Mouse (Mus musculus): ENCODE data around the gene Gm2115. TPM values are rescaled to one million over a fixed set of nuclear protein-coding genes. Genes with fewer than 3 reads are reported as not detected.

Gene Gm2115
- total RNA-seq, 2 experiments from 2014 or later: 0.16 to 0.18 TPM

- DNase-seq: no peak
These were observed 57.8 kb downstream of the Gm2115 start for GRCm38 (mm10) chr7:84586360-84587100.

- DNase-seq: no peak
These were observed 58.5 kb downstream of the Gm2115 start for GRCm38 (mm10) chr7:84587101-84587783.

GRCm38 (mm10) chr7:84590622-84591021 is 61.9 kb downstream of the Gm2115 start:
- no peak for DNase-seq

GRCm38 (mm10) chr7:84591347-84591746 is 62.6 kb downstream of the Gm2115 start:
- DNase-seq: no peak

- no peak for DNase-seq
These were observed 65.5 kb downstream of the Gm2115 start for GRCm38 (mm10) chr7:84594087-84594916.

- DNase-seq: no peak
These were observed 66.2 kb downstream of the Gm2115 start for GRCm38 (mm10) chr7:84594917-84595303.

DNA sequence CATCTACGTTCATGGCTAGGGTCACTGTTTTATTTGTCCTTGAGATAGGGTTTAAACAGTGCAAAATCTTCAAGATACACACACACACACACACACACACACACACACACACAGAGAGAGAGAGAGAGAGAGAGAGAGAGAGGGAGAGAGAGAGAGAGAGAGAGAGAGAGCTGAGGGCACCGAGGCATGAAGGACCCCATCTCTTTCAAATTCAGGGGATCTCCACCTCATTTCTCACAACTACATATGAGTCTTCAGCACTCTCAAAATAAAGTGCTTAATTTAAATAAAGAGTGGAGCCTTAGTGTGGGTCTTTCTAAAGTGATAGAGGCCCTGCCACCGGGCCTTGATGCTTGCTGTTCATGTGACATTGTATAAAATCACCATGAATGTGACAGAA is 67.2 kb downstream of the Gm2115 start:
- no peak for DNase-seq

DNA sequence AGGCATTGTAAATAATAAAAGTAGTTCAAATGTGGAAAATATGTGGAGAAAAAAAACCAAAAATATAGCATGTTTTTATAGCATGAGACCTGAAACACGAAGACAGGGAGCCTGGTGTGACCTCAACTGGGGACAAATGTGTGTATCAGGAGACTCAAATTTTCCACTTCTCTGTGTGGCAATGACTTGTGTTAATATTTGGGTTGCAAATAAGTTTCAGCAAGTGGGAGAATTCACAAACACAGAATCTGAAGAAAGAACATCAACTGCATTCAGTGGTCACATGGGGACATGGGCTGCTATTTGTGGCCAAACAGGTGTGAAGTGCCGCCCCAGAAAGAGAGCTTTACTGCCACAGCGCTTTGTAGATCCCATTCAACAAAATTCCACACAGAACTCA is 67.9 kb downstream of the Gm2115 start:
- DNase-seq: no peak

DNA sequence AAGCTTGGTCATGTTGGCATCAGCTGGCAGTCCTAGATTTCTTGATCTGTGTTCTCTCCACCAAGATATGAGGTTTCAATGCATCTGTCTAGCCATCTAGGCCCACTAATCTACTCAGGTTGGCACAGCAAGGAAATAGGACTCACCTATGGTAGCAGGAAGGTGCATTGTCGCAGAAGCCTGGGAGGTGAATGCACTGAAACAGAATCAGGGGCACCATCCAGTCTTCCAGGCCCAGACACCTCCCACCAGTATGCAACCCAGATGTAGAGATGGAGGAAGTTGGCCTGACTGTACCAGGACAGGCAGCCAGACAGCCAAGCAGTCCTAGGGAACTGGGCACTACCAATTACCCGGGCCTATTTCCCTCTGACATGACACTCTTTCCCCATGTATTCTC is 71.9 kb downstream of the Gm2115 start:
- no peak for DNase-seq

GRCm38 (mm10) chr7:84601331-84601730 is 72.6 kb downstream of the Gm2115 start:
- DNase-seq: no peak

GRCm38 (mm10) chr7:84604501-84604900 is 75.7 kb downstream of the Gm2115 start:
- DNase-seq: no peak

DNA sequence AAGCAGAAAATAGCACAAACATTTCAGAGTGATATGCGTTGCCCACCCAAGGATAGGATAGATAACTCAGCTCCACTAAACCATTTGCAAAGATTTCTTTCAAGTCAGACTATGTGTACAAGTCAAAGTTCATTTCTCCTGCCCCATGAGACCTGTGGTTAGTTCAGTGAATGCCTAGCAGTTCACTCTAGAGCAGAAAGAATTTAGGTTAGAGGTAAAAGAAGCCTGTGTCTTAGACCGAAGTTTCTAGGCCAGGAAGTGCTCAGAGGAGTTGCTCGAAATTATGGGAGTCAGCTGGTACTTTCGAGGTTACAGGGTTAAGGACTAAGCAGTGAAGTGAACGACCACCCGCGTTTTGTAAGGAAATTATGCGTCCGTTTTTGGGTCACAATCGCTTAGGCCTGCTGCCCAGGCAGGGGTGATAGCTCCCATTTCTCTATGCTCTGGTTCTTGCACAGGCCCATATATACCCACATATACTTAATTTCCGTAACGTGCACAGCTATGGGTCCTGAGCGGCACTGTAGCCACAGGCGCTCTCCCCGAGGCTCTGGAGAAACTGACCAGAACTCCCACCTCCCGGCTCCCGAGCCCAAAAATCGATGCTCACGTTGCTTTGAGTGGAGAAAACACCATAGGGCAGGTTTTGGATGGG is 76.4 kb downstream of the Gm2115 start:
- no peak for DNase-seq

DNA sequence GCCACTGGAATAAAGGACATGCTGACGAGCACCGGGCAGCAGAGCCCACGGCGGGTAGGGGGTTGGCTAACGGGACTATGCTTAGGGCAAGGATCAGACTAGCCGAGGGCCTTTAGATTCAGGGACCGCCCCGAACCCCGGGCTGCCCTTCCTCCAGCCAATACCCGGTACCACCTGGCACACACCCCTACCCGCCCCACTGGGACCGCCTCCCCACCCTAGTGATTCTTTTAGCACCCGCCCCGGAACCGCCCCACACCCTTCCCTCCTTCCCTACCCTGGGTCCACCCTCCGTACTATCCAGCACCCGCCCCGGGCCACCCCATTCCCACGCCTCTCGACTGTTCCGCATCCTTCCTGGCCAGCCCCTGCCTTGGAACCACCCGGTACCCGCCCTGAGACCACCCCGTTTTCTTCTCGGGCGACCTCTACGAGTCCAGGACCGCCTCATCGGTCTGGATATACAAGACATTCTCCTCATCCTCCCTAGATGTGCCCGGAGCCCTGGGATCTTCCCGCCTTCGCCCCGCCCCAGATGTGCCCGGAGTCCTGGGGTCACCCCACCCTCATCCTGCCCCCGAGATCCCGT is 77.0 kb downstream of the Gm2115 start:
- DNase-seq: peak; percentile 78

- peak; percentile 51 for DNase-seq
These were observed 77.6 kb downstream of the Gm2115 start, which contains the start of gene Fah for GRCm38 (mm10) chr7:84606293-84606749. Gene Fah, minus strand, starts transcription at chr7:84606722.

DNA sequence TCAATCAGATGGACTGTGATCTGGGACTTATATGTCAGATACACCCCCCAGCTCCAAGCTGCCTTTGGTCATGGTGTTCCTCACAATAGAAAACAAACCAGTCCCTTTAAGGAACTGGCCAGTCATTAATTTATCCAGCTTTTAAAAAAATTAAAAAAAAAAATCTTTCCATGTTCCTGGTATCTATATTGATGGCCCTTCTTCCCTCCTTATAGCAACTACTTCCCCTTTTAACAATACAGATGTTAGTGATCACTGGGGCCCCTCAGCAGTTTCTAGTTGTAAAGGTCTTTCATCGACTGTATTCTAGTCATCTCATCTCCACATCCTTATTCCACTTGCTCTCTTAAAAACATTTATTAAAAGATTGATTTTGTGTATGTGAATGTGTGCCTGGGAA is 82.9 kb downstream of the Gm2115 start:
- DNase-seq: no peak

- no peak for DNase-seq
These were observed 83.7 kb downstream of the Gm2115 start for GRCm38 (mm10) chr7:84612445-84612844.

- no peak for DNase-seq
These were observed 90.2 kb downstream of the Gm2115 start for GRCm38 (mm10) chr7:84618951-84619350.

DNA sequence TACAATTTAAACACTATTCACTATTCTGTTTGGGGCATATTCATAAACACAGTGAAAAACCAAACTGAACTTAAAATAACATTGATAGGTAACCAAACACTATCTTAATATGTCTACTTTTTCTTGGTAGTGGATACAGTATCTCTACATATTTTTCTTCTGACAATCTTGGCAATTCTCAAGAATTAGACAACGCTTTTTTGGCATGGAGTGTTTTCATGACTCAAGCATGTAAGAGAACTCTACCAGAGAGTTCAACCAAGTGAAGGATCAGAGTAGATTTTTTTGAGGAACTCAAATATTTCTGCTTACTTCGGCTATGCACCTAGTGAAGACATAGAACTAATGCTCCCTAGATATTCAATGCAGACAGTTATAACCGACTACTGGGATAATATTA is 92.2 kb downstream of the Gm2115 start:
- DNase-seq: no peak

- no peak for DNase-seq
These were observed 95.0 kb downstream of the Gm2115 start for GRCm38 (mm10) chr7:84623718-84624117.

DNA sequence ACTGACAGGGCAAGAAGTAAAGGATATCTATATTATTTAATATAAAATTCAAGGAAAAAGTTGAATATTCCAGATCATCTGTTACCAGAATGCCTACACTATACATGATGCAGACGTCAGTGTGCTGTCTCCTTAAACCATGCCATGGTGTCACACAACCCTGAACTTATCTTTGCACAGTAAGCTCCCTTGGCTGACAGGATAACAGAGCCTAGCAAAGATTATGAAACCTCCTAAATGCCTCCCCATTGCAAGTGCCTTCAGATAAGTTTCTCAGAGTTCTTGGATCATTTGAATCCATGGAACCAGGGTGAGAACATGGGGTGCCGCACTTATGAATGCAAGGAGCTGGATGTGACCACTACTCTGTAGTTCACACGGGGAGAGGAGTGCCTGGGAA is 103.1 kb downstream of the Gm2115 start:
- DNase-seq: no peak

Measured in gastrocnemius, postnatal 25 days (tissue).